Mouse (Mus musculus) kidney, postnatal 4 days (tissue): ENCODE data around the gene Ugt1a1.

Experiments used
- DNase-seq, 2 experiments: peaks; one replicate each; pipeline ENCODE4 v3.0.0; 2021; ENCODE audit warnings: mixed read lengths in 2 of 2

Gene Ugt1a1

GRCm38 (mm10) chr1:88259643-88260024 lies 47.9 kb downstream of the Ugt1a1 start:
- peak in 1 of 2 experiments; percentile 41 for DNase-seq

- DNase-seq: peak; percentile 73 to 78
These were observed 48.4 kb downstream of the Ugt1a1 start for GRCm38 (mm10) chr1:88260114-88260513.

- DNase-seq: peak in 1 of 2 experiments; percentile 15
These were observed 49.0 kb downstream of the Ugt1a1 start for GRCm38 (mm10) chr1:88260604-88261377.

GRCm38 (mm10) chr1:88261706-88262105 lies 49.9 kb downstream of the Ugt1a1 start:
- DNase-seq: no peak

GRCm38 (mm10) chr1:88262255-88262654 lies 50.5 kb downstream of the Ugt1a1 start:
- peak; percentile 81 to 86 for DNase-seq

GRCm38 (mm10) chr1:88262961-88263360 lies 51.2 kb downstream of the Ugt1a1 start:
- no peak for DNase-seq

GRCm38 (mm10) chr1:88263778-88264177 lies 52.0 kb downstream of the Ugt1a1 start:
- DNase-seq: no peak

- no peak for DNase-seq
These were observed 52.6 kb downstream of the Ugt1a1 start for GRCm38 (mm10) chr1:88264237-88264868.

- DNase-seq: no peak
These were observed 53.1 kb downstream of the Ugt1a1 start for GRCm38 (mm10) chr1:88264869-88265240.

- DNase-seq: peak in 1 of 2 experiments; percentile 9
These were observed 54.4 kb downstream of the Ugt1a1 start for GRCm38 (mm10) chr1:88266123-88266522.

- peak in 1 of 2 experiments; percentile 11 for DNase-seq
These were observed 55.7 kb downstream of the Ugt1a1 start for GRCm38 (mm10) chr1:88267489-88267888.

GRCm38 (mm10) chr1:88268070-88268469 lies 56.3 kb downstream of the Ugt1a1 start:
- DNase-seq: no peak
